Mouse (Mus musculus) lung, postnatal 0 days (tissue): ENCODE data around the gene Mettl7a2. TPM values are rescaled to one million over a fixed set of nuclear protein-coding genes. Genes with fewer than 3 reads are reported as not detected.
A peak's percentile ranks its signal among the peaks of the same experiment; 100 is the strongest.
"Not testable (repeated sequence)": the region's sequence is repeated elsewhere in the genome, so short reads cannot be mapped to it uniquely, and the experiment has no call there.

Experiments
- ATAC-seq: fragments of 200-750 bp; cut with Nextera tagmentation; 2 replicates; pipeline ENCODE4 v1.8.0; 2017; ENCODE audit warnings: moderate library complexity
- DNase-seq: peaks from one replicate; pipeline ENCODE4 v3.0.0-alpha.2; 2016; ENCODE audit warnings: low spot score
- H3K27ac ChIP-seq: fragments of 300-500 bp; sonication (generic); 2 replicates; pipeline ENCODE4 v1.5.1; 2014; ENCODE audit warnings: antibody characterized with exemption, mild to moderate bottlenecking, low read length, mixed read lengths
- H3K27me3 ChIP-seq: fragments of 300-500 bp; sonication (generic); replicated peaks from 2 replicates; pipeline ENCODE4 v1.6.1; 2014; ENCODE audit warnings: low read length, mixed read lengths; ENCODE audit not compliant: insufficient read depth
- H3K36me3 ChIP-seq: fragments of 300-500 bp; sonication (generic); 2 replicates; pipeline ENCODE4 v1.6.1; 2014; ENCODE audit warnings: low read length, mixed read lengths; ENCODE audit not compliant: insufficient read depth
- H3K4me1 ChIP-seq: fragments of 300-500 bp; sonication (generic); 2 replicates; pipeline ENCODE4 v1.6.1; 2014; ENCODE audit warnings: antibody characterized with exemption, low read depth, low read length, mixed read lengths; ENCODE audit not compliant: insufficient read depth
- H3K4me2 ChIP-seq: fragments of 300-500 bp; sonication (generic); replicated peaks from 2 replicates; pipeline ENCODE4 v1.6.1; 2014; ENCODE audit warnings: low read depth, mild to moderate bottlenecking, low read length, moderate library complexity, mixed read lengths
- H3K4me3 ChIP-seq: fragments of 300-500 bp; sonication (generic); 2 replicates; pipeline ENCODE4 v1.5.1; 2014; ENCODE audit warnings: low read depth, low read length
- H3K9ac ChIP-seq: fragments of 300-500 bp; sonication (generic); replicated peaks from 2 replicates; pipeline ENCODE4 v1.6.1; 2014; ENCODE audit warnings: low read depth, mild to moderate bottlenecking
- H3K9me3 ChIP-seq: fragments of 300-500 bp; sonication (generic); 2 replicates; pipeline ENCODE4 v1.6.1; 2016; ENCODE audit warnings: low read length, mixed read lengths
- CTCF ChIP-seq: IDR thresholded peaks from 2 replicates; pipeline ENCODE4 v1.5.1; 2016; ENCODE audit warnings: antibody characterized with exemption, mild to moderate bottlenecking
- EP300 ChIP-seq: IDR thresholded peaks from 2 replicates; pipeline ENCODE4 v1.6.1; 2016; ENCODE audit warnings: antibody characterized with exemption, mild to moderate bottlenecking, control low read depth
- WGBS: fragments of 180-500 bp; shearing (Covaris S2); extraction: QIAGEN DNeasy Blood & Tissue Kit; methylation state at CpG from one replicate; pipeline ENCODE4 v1.1.7; 2014; 5-methylcytosine and 5-hydroxymethylcytosine counted together
- polyA plus RNA-seq: library from polyadenylated mRNA; unstranded; fragments of >200 nt; fragmentation: Nextera tagmentation; extraction: Ambion mirVana; gene quantifications from 2 replicates; pipeline ENCODE4 v1.2.1, GENCODE M21; 2015

Gene Mettl7a2
- polyA plus RNA-seq, 1 experiment from 2014 or later = 0.11 TPM

DNA sequence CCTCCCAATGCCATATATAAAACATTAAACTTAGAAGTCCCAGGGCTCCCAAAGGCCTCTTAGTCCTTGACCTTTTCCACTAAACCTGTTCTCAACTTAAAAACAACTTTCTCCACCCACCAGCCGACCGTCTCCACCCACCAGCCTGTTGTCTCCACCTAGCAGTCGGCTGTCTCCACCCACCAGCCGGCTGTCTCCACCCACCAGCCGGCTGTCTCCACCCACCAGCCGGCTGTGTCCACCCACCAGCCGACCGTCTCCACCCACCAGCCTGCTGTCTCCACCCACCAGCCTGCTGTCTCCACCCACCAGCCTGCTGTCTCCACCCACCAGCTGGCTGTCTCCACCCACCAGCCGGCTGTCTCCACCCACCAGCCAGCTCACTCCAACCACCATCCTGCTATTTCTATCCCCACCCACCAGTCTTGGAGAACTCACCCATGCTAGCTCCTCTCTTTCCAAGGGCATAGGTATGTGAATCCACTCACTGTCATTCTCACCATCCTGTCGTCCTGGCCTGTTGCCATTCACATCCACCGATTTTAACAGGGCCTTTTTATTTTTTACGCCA, 28.9 kb upstream of the Mettl7a2 start:
- DNase-seq = peak; percentile 48
- H3K4me2 ChIP-seq = no peak overlapping the region
- no peak overlapping the region for H3K27ac ChIP-seq
- no peaks in the 10 kb centered on the region for H3K9me3 ChIP-seq
- ATAC-seq = no peak
- H3K9ac ChIP-seq = no peak overlapping the region
- no peaks in the 10 kb centered on the region for H3K36me3 ChIP-seq
- TF ChIP-seq EP300 = no peak
- TF ChIP-seq CTCF = no peak
- 56% methylated on average over 12 of the region's 12 CpGs for WGBS
- H3K4me3 ChIP-seq = no peak overlapping the region
- H3K27me3 ChIP-seq = no peaks in the 10 kb centered on the region
- peaks cover 4% of the 10 kb centered on the region; the same call in 1 of the 2 replicates for H3K4me1 ChIP-seq

DNA sequence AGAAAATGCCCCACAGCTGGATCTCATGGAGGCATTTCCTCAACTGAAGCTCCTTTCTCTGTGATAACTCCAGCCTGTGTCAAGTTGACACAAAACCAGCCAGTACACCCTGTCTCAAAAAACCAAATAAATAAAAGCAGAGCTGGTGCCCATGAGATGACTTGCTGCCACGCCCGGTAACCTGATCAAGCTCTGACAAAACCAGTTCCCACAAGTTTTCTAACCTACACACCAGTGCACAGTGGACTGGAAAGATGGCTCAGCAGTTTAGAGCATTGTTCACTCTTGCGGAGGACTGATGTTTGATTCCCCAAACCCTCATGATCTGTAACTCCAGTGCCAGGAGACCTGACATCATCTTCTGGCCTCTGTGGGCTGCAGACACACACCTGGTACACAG, 27.8 kb upstream of the Mettl7a2 start:
- ATAC-seq (no peak), DNase-seq (no peak)
- 83% methylated on average over 3 of the region's 3 CpGs for WGBS
- Histone ChIP-seq H3K36me3 (no peaks in the 10 kb centered on the region), H3K4me1 (peaks cover 2% of the 10 kb centered on the region; the same call in 1 of the 2 replicates), H3K27ac (no peak overlapping the region), H3K4me3 (no peak overlapping the region), H3K9ac (no peak overlapping the region), H3K27me3 (no peaks in the 10 kb centered on the region), H3K4me2 (no peak overlapping the region), H3K9me3 (no peaks in the 10 kb centered on the region)
- TF ChIP-seq CTCF = no peak
- TF ChIP-seq EP300 = no peak

DNA sequence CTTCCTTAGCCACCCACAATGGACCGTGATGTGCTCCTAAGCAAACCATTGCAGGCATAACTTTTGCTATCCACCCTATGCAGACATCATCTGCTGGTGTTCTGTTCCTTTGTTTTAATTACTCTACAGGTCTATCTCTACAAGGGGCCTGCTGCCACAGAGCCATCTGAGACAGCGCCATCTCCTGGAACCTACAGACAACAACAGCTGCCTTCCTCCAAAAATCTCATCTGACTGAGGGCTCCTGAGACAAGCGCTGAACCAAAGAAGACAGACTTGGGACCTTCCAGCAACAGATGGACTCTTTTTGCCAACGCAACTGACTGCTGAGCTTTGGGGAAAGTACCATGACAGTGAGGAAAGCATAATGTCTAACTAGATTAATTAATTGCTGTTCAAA, 24.9 kb upstream of the Mettl7a2 start:
- not testable (repeated sequence) for H3K4me3 ChIP-seq, H3K36me3 ChIP-seq, H3K4me1 ChIP-seq, H3K9me3 ChIP-seq, H3K9ac ChIP-seq, H3K27ac ChIP-seq, H3K27me3 ChIP-seq, H3K4me2 ChIP-seq, ATAC-seq, DNase-seq
- WGBS = 65% methylated on average over 3 of the region's 4 CpGs
- TF ChIP-seq CTCF = peak; percentile 47

DNA sequence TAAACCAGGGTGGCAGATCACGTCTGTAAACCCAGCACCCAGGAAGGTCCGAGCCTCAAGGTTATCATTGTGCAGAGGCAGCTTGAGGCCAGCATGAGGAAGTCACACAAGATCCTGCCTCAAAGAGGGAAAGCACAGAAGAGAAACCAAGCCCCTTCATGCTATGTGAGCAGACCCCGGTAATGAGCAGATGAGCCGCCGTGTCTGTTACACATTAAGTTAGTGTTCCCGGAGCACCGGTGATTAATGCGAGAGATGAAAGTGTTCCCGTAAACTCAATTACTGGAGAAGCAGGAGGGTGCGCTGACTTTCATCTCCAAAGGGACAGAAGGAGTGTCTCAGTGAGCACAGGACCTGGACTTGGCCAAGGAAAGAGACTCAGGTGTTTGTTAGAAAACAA, 23.7 kb upstream of the Mettl7a2 start:
- 84% methylated on average over 9 of the region's 10 CpGs for WGBS
- not testable (repeated sequence) for H3K27me3 ChIP-seq, H3K9ac ChIP-seq, H3K9me3 ChIP-seq, H3K36me3 ChIP-seq, H3K27ac ChIP-seq, ATAC-seq, DNase-seq, H3K4me3 ChIP-seq, H3K4me1 ChIP-seq, H3K4me2 ChIP-seq

DNA sequence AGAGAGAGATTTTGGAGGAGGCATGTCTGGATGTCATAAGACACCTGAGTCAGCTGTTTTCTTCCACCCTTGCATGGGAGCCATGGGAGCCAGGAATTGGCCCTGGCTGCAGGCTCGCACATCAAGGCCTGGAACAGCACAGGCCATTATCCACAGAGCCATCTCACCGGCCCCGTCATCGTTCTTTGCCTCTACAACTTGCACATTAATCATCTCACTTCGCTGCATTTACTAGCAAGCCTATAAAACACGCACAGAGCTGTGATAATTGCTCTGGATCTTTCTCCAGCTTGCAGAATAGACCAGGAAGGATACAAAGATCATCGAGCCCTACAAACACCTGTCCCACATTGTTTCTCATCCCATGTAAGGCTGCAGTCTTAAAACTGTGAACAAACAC, 22.3 kb upstream of the Mettl7a2 start:
- 82% methylated on average over 7 of the region's 7 CpGs for WGBS
- no peak overlapping the region for H3K9ac ChIP-seq
- H3K9me3 ChIP-seq = no peaks in the 10 kb centered on the region
- H3K4me1 ChIP-seq = no peaks in the 10 kb centered on the region
- no peak for DNase-seq
- no peaks in the 10 kb centered on the region for H3K36me3 ChIP-seq
- H3K4me3 ChIP-seq = no peak overlapping the region
- no peaks in the 10 kb centered on the region for H3K27me3 ChIP-seq
- no peak overlapping the region for H3K4me2 ChIP-seq
- no peak for ATAC-seq
- H3K27ac ChIP-seq = no peak overlapping the region
- TF ChIP-seq EP300 (no peak), CTCF (no peak)

DNA sequence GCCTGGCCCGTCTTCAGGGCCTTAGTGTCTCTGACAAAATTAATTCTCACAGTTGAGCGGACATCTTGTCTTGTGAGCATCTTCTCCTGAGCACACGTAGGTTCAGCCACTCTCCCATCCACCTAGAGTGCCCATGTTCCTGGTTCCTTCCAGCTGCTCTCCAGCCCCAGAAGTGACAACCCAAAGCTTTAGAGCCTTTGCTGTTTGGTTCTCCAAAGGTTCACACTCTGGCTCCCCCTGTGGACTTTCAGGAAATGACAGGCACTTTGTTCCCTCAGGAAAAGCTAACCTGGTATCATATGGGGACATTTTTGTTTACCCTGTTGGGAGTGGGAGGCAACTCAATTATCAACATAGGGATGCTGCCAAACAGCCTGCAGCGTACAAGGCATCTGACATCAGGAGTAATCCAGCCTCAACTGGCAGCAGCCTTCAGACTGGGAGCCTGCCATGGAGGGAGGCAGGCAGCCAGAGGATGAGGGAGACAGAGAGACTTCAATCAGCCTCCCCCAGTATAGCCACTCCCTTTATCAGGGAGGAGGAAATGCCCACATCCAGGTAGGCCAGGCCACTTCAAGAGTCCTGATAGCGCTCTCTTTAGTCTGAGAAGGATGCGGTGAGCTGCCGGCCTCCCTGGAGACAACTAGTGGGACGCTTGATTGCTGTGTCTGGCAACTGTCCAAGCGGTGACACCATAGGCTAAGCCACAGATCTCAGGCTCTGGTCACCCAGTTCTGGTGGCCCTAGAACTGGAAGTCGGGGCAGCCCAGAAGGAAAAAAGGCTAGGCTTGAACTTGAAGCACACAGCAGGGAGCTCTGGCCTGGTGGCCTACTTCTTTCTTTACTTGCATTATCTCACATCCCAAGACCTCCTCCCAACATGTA, 20.7 kb upstream of the Mettl7a2 start:
- DNase-seq, H3K27me3 ChIP-seq, H3K27ac ChIP-seq, H3K9me3 ChIP-seq, H3K4me2 ChIP-seq, H3K4me1 ChIP-seq, H3K36me3 ChIP-seq, H3K4me3 ChIP-seq, H3K9ac ChIP-seq: not testable (repeated sequence)
- peak; percentile 70 for ATAC-seq
- TF ChIP-seq CTCF = peak; percentile 32
- whole genome bisulfite sequencing = 31% methylated on average over 2 of the region's 10 CpGs
